In genomic region chr4:82316168-82316567, GRCm38 (mm10) we compare ENCODE assay signal across 13 mouse cellular contexts.
DNase-seq lines count a peak whose midpoint lies in the region; ATAC-seq and TF ChIP-seq lines count a peak whose summit lies in the region.
"Had no signal": no experiment of that assay in that cellular context is flagged by ENCODE, and none has a peak within 500 bp of the region (broad histone marks: within the 10 kb centered on the region; RNA-seq: fewer than 3 reads in every experiment).

No protein-coding gene starts in this region.

- no peaks in the 10 kb centered on the region for H3K79me2 ChIP-seq in liver, adult 2 months (ENCODE audit: control insufficient read depth, insufficient read depth, low read length)

- no peaks in the 10 kb centered on the region for H3K4me1 ChIP-seq in liver, adult 2 months (ENCODE audit: control insufficient read depth, insufficient read depth, low read length)
- no peaks in the 10 kb centered on the region; the same call in 1 of the 2 replicates for H3K4me1 ChIP-seq in liver, embryonic 11.5 days (replicated peaks; ENCODE audit: control insufficient read depth, insufficient read depth, low read length)
- H3K4me1 ChIP-seq in heart, embryonic 12.5 days (replicated peaks) = peaks cover 30% of the 10 kb centered on the region
- H3K4me1 ChIP-seq in midbrain, embryonic 16.5 days (ENCODE audit: control insufficient read depth, insufficient read depth, low read length) = no peaks in the 10 kb centered on the region
- H3K4me1 ChIP-seq: midbrain, embryonic 12.5 days; neural tube, embryonic 12.5 days had no signal

- H3K36me3 ChIP-seq in liver, adult 2 months (ENCODE audit: control insufficient read depth, insufficient read depth, low read length) = peaks cover 30% of the 10 kb centered on the region
- peaks cover 7% of the 10 kb centered on the region; the same call in 1 of the 2 replicates for H3K36me3 ChIP-seq in liver, embryonic 11.5 days (ENCODE audit: control insufficient read depth, insufficient read depth, low read length)
- H3K36me3 ChIP-seq in heart, embryonic 12.5 days = peaks cover 33% of the 10 kb centered on the region
- no peaks in the 10 kb centered on the region for H3K36me3 ChIP-seq in midbrain, embryonic 16.5 days (ENCODE audit: control insufficient read depth, insufficient read depth, low read length)

- no peaks in the 10 kb centered on the region for H3K27me3 ChIP-seq in liver, adult 2 months (ENCODE audit: control insufficient read depth, insufficient read depth, low read length)
- no peaks in the 10 kb centered on the region for H3K27me3 ChIP-seq in liver, embryonic 11.5 days (replicated peaks; ENCODE audit: control insufficient read depth, insufficient read depth, low read length)
- H3K27me3 ChIP-seq in heart, embryonic 12.5 days (replicated peaks) = no peaks in the 10 kb centered on the region
- H3K27me3 ChIP-seq in midbrain, embryonic 16.5 days (ENCODE audit: control insufficient read depth, insufficient read depth, low read depth, low read length) = no peaks in the 10 kb centered on the region
- H3K27me3 ChIP-seq: midbrain, embryonic 12.5 days; neural tube, embryonic 12.5 days had no signal

- ATAC-seq in liver, embryonic 11.5 days (replicated peaks; ENCODE audit: low FRiP score) = no peak
- ATAC-seq in heart, embryonic 12.5 days (ENCODE audit: insufficient number of reproducible peaks, low FRiP score) = peak; percentile 58; the same call in 1 of the 2 replicates
- peak; percentile 91 for ATAC-seq in megakaryocyte progenitor cell, adult 5-6 weeks (replicated peaks; ENCODE audit: poor library complexity)
- no peak for ATAC-seq in midbrain, embryonic 16.5 days

- H3K9me3 ChIP-seq in liver, embryonic 11.5 days (ENCODE audit: control insufficient read depth, low read length) = no peaks in the 10 kb centered on the region
- H3K9me3 ChIP-seq in heart, embryonic 12.5 days (replicated peaks) = no peaks in the 10 kb centered on the region
- H3K9me3 ChIP-seq in midbrain, embryonic 16.5 days (replicated peaks; ENCODE audit: control insufficient read depth, low read length, poor library complexity, severe bottlenecking) = no peaks in the 10 kb centered on the region
- H3K9me3 ChIP-seq: midbrain, embryonic 12.5 days; neural tube, embryonic 12.5 days had no signal

- H3K4me2 ChIP-seq in liver, embryonic 11.5 days = no peak overlapping the region
- H3K4me2 ChIP-seq in heart, embryonic 12.5 days = no peak overlapping the region
- no peak overlapping the region for H3K4me2 ChIP-seq in midbrain, embryonic 16.5 days (ENCODE audit: low read length)
- H3K4me2 ChIP-seq: midbrain, embryonic 12.5 days; neural tube, embryonic 12.5 days had no signal

- no peak for TF ChIP-seq CTCF in liver, adult 2 months (IDR thresholded peaks at IDR 0.05; ENCODE audit: low read depth, low read length)

- peak overlapping the region; percentile 44; the same call in 1 of the 2 replicates for H3K27ac ChIP-seq in liver, adult 2 months (replicated peaks; ENCODE audit: insufficient read depth, low read depth, low read length)
- H3K27ac ChIP-seq in liver, embryonic 11.5 days (ENCODE audit: low read depth, low read length) = no peak overlapping the region
- H3K27ac ChIP-seq in heart, embryonic 12.5 days (ENCODE audit: poor library complexity, severe bottlenecking) = peak overlapping the region; percentile 76
- H3K27ac ChIP-seq in midbrain, embryonic 16.5 days (ENCODE audit: low read length) = no peak overlapping the region
- H3K27ac ChIP-seq: midbrain, embryonic 12.5 days; neural tube, embryonic 12.5 days had no signal

- WGBS in liver, adult 2 months = 68% methylated on average over 6 of the region's 6 CpGs
- 75% methylated on average over 6 of the region's 6 CpGs for WGBS in liver, embryonic 11.5 days
- WGBS in heart, embryonic 12.5 days = 47% methylated on average over 6 of the region's 6 CpGs
- 89% methylated on average over 6 of the region's 6 CpGs for WGBS in midbrain, embryonic 16.5 days

- no peak for TF ChIP-seq POLR2A in liver, adult 2 months (IDR thresholded peaks at IDR 0.05; ENCODE audit: extremely low read depth, insufficient read depth, low read length)

- H3K9ac ChIP-seq in liver, adult 2 months (ENCODE audit: low read depth, low read length) = no peak overlapping the region
- no peak overlapping the region for H3K9ac ChIP-seq in liver, embryonic 11.5 days (ENCODE audit: low read depth, low read length)
- H3K9ac ChIP-seq in heart, embryonic 12.5 days = no peak overlapping the region
- H3K9ac ChIP-seq in midbrain, embryonic 16.5 days (ENCODE audit: low read depth, low read length) = no peak overlapping the region
- H3K9ac ChIP-seq: midbrain, embryonic 12.5 days; neural tube, embryonic 12.5 days had no signal

- DNase-seq in adrenal gland, postnatal 10 days = peak; percentile 30
- DNase-seq in adrenal gland, adult 8-10 months = no peak
- DNase-seq in liver, adult 2 months (ENCODE audit: extremely low read depth, low read depth, low spot score) = peak; percentile 68
- no peak for DNase-seq in liver, embryonic 11.5 days (ENCODE audit: low spot score)
- DNase-seq in yolk sac, embryonic 10.5 days (ENCODE audit: low spot score) = no peak
- DNase-seq: gastrocnemius, postnatal 10 days; kidney, postnatal 25 days had no signal

- H3K4me3 ChIP-seq in liver, adult 2 months (ENCODE audit: insufficient read depth, low read depth, low read length) = no peak overlapping the region
- H3K4me3 ChIP-seq in liver, embryonic 11.5 days (ENCODE audit: low read depth, low read length) = no peak overlapping the region
- no peak overlapping the region for H3K4me3 ChIP-seq in heart, embryonic 12.5 days
- no peak overlapping the region for H3K4me3 ChIP-seq in midbrain, embryonic 16.5 days (ENCODE audit: low read depth, low read length)
- H3K4me3 ChIP-seq: erythroblast, embryonic 14.5 days; midbrain, embryonic 12.5 days; neural tube, embryonic 12.5 days had no signal

Comparison
In these comparisons a context has a peak if more than half of its experiments do, and no peak if none do; other contexts are left out.
1. DNase-seq: peak in adrenal gland, postnatal 10 days (single experiment) and liver, adult 2 months (single experiment); none in adrenal gland, adult 8-10 months (single experiment), liver, embryonic 11.5 days (single experiment) and yolk sac, embryonic 10.5 days (single experiment).
2. H3K27ac ChIP-seq: peak in liver, adult 2 months (single experiment) and heart, embryonic 12.5 days (single experiment); none in liver, embryonic 11.5 days (single experiment) and midbrain, embryonic 16.5 days (single experiment).
3. ATAC-seq: peak in heart, embryonic 12.5 days (single experiment) and megakaryocyte progenitor cell, adult 5-6 weeks (single experiment); none in liver, embryonic 11.5 days (single experiment) and midbrain, embryonic 16.5 days (single experiment).